11 mouse cellular contexts compared by ENCODE assay signal in genomic region chr8:117280488-117280887, GRCm38 (mm10). TPM values are rescaled to one million over a fixed set of nuclear protein-coding genes. Genes with fewer than 3 reads are reported as not detected.
DNase-seq lines count a peak whose midpoint lies in the region; ATAC-seq lines count a peak whose summit lies in the region.
"Had no signal": no experiment of that assay in that cellular context is flagged by ENCODE, and none has a peak within 500 bp of the region (broad histone marks: within the 10 kb centered on the region; RNA-seq: fewer than 3 reads in every experiment).

No protein-coding gene starts in this region.

- peaks cover 4% of the 10 kb centered on the region; the same call in 1 of the 2 replicates for H3K36me3 ChIP-seq in heart, embryonic 12.5 days
- H3K36me3 ChIP-seq in megakaryocyte, embryonic 14.5 days (replicated peaks; ENCODE audit: low read length), result peaks cover 76% of the 10 kb centered on the region

- no peak overlapping the region for H3K9ac ChIP-seq in heart, embryonic 12.5 days
- H3K9ac ChIP-seq: limb, embryonic 12.5 days had no signal

- WGBS in heart, embryonic 12.5 days, result 79% methylated on average over 7 of the region's 7 CpGs

- H3K27ac ChIP-seq in heart, embryonic 12.5 days (ENCODE audit: poor library complexity, severe bottlenecking), result no peak overlapping the region
- H3K27ac ChIP-seq: limb, embryonic 12.5 days had no signal

- no peaks in the 10 kb centered on the region for H3K9me3 ChIP-seq in heart, embryonic 12.5 days (replicated peaks)
- H3K9me3 ChIP-seq in megakaryocyte, embryonic 14.5 days, result no peaks in the 10 kb centered on the region

- no peak overlapping the region for H3K4me2 ChIP-seq in heart, embryonic 12.5 days
- H3K4me2 ChIP-seq: heart, embryonic 11.5 days; limb, embryonic 12.5 days had no signal

- ATAC-seq in heart, embryonic 12.5 days (ENCODE audit: insufficient number of reproducible peaks, low FRiP score), result no peak

- H3K4me1 ChIP-seq in heart, embryonic 12.5 days (replicated peaks), result peaks cover 43% of the 10 kb centered on the region
- peaks cover 100% of the 10 kb centered on the region for H3K4me1 ChIP-seq in megakaryocyte, embryonic 14.5 days

- peak; percentile 61 to 76 for DNase-seq in heart, adult 18-20 months
- DNase-seq in adrenal gland, postnatal 10 days, result peak; percentile 65
- DNase-seq in kidney, postnatal 14 days, result peak; percentile 52
- DNase-seq in thymus, postnatal 14 days, result no peak
- no peak for DNase-seq in right cerebral cortex, adult 18-20 months
- no peak for DNase-seq in frontal cortex, postnatal 36 days (ENCODE audit: low spot score in 2 of 2)
- DNase-seq: cerebellum, adult 9-10 months had no signal

- H3K4me3 ChIP-seq in heart, embryonic 12.5 days, result no peak overlapping the region
- peak overlapping the region; percentile 69 for H3K4me3 ChIP-seq in megakaryocyte, embryonic 14.5 days (replicated peaks)
- H3K4me3 ChIP-seq: limb, embryonic 12.5 days had no signal

- H3K27me3 ChIP-seq in heart, embryonic 12.5 days (replicated peaks), result no peaks in the 10 kb centered on the region
- H3K27me3 ChIP-seq in megakaryocyte, embryonic 14.5 days (replicated peaks), result no peaks in the 10 kb centered on the region
- H3K27me3 ChIP-seq: limb, embryonic 12.5 days had no signal

RNA-seq across cellular contexts. Expression of gene Cmip, which starts 23.6 kb away (rescaled TPM):
- 10 to 100 TPM; 17.6 to 22.3 TPM for total RNA-seq in heart, adult 18-20 months (2021)
- polyA plus RNA-seq in heart, embryonic 12.5 days (2016; fragmentation: Nextera tagmentation; extraction: Ambion mirVana), result 9.7 and 10.5 TPM in 2 replicates
- total RNA-seq in adrenal gland, postnatal 10 days (2021), result 10 to 100 TPM; 77.7 to 82.3 TPM
- polyA plus RNA-seq in megakaryocyte, embryonic 14.5 days (2012; ENCODE audit: insufficient read depth, low replicate concordance), result 92.3 and 120 TPM in 2 replicates

Comparison
In these comparisons a context has a peak if more than half of its experiments do, and no peak if none do; other contexts are left out.
1. DNase-seq: peak in heart, adult 18-20 months (2 of 2), adrenal gland, postnatal 10 days (single experiment) and kidney, postnatal 14 days (single experiment); none in thymus, postnatal 14 days (single experiment), right cerebral cortex, adult 18-20 months (single experiment) and frontal cortex, postnatal 36 days (0 of 2).